Mouse (Mus musculus) liver, embryonic 14.5 days (tissue): Measurements from ENCODE around the gene Nim1k.

Experiments
- CTCF ChIP-seq: IDR thresholded peaks from 2 replicates; pipeline ENCODE4 v1.5.1; 2016; ENCODE audit warnings: antibody characterized with exemption, low read depth, control low read depth
- EP300 ChIP-seq: IDR thresholded peaks from 2 replicates; pipeline ENCODE4 v1.6.1; 2016; ENCODE audit warnings: antibody characterized with exemption, low read depth

DNA sequence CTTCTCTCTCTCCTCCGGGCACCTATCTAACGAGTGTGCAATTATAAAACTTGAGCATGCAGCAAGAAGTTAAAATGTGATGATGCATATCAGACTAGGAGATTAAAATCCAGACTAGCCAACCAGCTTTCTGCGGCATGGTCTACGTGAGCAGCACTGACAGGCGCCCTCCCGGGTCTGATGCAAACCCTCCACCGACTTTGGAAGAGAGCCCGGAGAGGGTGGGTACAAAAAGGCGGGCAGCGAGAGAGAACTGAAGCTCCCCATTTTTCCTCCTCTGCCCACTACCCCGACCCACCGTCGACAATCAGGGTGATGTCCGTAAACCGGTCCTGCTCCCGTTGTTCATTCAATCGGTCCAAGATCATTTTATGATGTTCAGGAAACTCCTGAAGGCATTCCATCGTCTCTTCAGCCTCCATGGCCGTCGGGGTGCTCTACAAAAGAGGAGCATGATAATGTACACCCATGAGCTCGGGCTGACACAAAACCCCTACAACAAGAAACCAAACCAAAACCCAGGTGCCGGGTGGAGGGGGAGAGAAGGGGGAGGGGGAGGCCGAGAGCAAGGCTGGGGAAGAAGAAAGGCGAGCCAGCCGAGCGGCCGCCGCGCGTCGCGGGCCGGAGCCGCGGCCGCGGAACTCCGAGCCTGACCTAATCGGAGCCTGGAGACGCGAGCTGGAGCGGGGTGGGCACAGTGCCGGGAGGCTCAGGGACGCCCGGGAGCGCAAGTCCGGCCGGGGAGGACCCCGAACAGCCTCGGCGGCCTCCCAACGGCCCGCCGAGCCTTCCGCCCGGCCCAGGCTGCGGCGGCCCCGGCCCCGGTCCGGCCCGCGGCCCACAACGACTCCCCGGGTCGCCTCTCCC, 34.4 kb upstream of the Nim1k start:
- TF ChIP-seq CTCF (no peak), EP300 (no peak)
